Mouse (Mus musculus): Measurements from ENCODE around the gene Phb. TPM values are rescaled to one million over a fixed set of nuclear protein-coding genes. Genes with fewer than 3 reads are reported as not detected.
A peak's percentile ranks its signal among the peaks of the same experiment; 100 is the strongest.
"Not testable (repeated sequence)": the region's sequence is repeated elsewhere in the genome, so short reads cannot be mapped to it uniquely, and the experiment has no call there.

Gene Phb
- polyA plus RNA-seq, 2 experiments from 2014 or later = 132 to 177 TPM

DNA sequence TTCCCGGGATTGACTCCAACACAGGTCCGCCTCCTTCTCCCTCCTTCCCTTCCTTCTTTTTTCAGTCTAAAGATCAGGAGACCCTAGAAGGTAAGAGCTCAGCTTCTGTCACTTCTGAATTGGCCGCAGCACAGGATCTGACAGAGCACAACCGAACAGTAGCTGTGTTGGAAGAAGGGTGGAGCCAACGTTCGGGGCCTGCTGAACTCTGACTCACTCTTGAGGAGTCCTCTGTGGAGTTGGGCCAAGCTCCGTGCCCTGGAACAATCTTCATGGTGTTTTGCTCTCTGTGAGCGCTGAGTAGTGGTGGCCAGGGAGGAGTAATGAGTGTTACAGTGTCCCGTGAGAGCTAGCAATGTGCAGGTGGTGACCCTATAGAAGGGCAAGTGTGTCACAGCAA lies 15.8 kb upstream of the Phb start:
- no peak for ATAC-seq

DNA sequence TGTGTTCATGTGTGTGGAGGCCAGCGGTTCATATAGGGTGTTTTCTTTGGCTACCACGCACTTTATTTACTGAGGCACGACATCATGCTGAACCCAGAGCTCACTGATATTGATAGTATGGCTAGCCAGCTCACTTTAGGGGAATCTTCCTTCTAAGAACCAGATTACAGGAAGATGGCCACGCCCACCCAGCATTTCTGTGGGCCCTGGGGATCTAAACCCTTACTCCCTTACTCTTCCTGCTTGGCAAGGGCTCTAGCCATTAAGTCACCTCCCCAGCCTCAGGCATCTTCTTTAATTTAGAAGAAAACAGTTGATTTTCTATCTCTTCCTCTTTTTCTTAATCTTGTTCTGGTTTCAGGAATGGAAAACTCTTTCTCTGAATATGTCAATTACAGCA lies 9.3 kb upstream of the Phb start:
- ATAC-seq = no peak

DNA sequence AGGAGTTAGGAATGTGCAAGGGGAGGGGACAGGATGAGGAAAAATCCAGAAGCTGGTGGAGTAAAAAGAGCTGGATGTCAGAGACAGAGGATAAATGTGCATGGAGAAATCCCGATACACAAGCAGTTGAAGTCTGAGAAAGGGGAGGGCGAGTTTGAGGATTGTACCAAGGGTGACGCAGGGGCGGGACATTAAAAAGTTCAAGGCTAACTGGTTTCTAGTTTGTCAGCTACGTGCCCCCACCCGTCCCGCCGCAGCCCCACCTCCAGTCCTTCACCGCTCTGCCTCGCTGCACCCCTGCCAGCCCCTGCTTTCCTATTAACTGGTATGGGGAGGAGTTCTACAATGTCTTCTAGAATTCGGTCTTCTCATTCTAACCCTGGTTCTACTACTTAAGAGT lies 420 bp downstream of the Phb start:
- ATAC-seq = peak; percentile 24

DNA sequence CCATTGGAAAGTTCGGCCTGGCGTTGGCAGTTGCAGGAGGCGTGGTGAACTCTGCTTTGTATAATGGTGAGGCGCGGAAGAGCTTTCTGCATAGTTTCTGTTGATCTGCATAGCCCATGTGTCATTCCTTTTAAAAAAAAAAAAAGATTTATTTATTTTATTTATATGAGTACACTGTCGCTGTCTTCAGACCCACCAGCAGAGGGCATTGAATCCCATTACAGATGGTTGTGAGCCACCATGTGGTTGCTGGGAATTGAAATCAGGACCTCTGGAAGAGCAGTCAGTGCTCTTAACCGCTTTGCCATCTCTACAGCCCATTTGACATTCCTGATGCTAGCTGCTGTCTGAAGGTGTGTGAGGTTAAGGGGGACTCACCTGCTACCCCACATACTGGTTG lies 1.3 kb downstream of the Phb start:
- not testable (repeated sequence) for ATAC-seq

DNA sequence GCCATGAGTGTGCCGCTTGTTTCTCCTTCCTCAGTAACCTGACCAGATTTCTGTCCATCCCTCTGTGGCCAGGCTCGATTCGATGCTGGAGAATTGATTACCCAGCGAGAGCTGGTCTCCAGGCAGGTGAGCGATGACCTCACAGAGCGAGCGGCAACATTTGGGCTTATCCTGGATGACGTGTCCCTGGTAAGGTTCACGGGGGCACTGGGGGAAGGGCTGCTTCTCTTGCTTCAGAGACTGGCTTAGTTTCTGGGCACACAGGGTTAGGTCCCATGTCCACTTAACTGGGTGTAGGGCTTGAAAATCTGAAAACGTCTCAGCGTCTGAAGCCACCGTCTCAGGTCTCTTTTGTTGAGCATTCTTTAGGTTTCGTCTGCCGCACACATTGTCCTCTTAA lies 8.7 kb downstream of the Phb start:
- ATAC-seq = no peak

DNA sequence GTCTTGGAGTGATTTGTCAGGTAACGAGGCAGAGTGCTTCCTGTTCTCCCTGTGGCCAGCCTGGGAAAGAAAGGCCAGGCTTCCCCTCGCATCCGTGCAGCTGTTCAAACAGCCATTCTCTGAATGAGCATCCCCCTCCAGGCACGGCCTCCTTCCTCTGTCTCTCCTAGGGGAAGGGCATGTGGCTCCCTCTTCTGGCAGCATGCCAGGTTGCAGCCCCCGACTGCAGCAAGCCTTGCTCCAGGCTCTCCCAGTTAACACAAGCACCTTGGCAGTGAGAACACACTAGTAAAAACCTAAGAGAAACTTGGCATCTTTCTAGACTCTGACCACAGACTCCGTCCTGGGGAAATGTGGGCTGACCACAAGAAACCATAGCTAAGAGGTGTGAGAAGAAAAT lies 9.6 kb downstream of the Phb start:
- ATAC-seq = no peak

DNA sequence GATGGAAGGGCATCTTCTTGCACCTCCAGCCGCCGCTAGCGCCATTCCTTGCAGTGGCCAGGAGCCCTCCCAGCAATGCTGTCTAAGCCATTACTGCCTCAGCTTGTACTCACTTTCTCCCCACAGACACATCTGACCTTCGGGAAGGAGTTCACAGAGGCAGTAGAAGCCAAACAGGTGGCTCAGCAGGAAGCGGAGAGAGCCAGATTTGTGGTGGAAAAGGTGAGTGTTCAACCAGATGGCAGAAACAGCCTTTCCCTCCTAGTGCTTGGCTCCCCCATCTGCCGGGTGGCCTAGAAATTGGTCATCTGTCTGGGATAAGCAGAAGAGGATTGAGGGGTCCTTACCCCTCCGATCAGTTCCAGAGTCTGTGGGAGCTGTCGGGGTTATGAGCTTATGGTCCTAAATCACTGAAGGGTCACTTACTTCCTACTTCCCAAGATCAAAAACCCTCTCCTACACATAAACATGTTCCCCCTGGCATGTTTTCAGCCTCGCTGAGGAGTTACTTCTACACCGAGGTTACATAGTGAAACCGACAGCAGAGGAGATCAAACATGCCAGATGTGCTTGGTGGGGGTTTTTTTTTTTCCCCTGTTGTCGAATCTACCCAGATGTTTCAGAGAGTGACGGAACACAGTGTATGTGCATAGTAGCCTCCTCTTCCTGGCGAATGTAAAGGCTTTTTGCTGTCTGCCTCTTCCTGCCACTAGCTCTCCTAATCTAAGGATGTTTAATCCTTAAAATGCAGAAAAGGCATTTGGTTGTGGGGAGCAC lies 11.4 kb downstream of the Phb start:
- no peak for ATAC-seq

DNA sequence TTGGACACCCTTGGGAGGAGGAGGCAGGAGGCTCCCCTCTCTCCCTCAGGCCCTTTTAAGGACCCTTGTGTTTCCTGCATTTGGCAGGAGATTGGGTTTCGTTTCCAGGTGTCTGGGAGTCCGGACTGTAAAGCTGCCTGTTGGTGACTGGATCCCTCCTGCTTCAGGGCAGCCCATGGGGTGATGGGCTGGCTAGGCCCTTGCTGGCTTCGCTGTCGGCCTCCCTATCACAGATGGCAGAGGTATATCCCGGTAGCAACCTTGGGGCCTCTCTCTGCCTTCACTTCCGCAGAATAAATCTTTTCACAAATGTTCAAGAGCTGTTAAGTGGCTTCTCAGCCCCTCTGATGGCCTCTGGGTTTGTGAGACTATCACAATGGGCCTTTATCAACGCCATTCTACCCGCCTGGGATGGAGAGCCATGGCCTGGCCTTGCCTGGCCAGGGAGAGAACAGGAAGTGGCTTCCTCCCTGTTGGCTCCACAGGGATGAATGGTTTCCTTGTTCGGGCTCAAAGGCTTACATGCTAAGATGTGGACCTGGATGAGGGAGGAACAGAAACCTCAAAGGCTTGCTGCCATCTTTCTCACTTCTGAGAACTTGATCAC lies 15.3 kb downstream of the Phb start:
- no peak for ATAC-seq

DNA sequence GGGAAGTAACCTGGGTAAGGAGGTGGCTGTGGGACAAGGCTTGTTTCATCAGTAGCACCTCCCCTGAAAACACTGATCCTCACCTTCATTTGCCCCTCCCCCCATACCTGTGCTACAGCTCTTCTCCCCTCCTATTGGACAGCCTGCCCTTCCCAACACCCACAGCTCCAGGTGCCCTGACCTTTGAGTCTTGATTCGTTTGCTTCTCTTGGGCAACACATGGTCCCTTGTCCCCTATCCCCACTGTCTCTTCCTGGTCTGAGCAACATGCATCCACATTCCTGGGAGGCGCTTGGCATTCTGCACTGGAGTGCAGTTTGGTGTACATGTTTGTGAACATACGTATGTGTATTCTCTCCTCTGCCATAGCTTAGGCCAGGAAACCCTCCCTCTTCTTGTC lies 16.2 kb downstream of the Phb start:
- ATAC-seq = no peak

DNA sequence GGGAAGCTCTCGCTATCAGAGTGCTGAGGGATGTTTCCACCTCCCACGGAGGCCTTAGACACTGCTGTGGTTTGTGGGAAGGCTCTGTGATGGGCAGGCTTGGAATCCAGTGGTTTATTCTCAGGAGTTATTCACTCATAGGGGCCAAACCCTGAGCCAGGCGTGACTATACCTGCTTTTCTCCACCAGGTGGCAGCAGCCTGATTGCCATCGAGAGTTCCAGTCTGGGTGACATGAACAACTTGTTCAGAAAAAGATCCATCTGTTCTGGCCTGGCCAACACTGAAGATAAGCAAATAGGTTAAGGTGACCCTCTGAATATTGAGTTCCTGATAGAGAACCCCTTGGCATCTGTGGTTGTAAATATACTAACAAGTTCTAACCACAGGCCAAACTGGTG lies 19.3 kb downstream of the Phb start:
- ATAC-seq = peak; percentile 53

DNA sequence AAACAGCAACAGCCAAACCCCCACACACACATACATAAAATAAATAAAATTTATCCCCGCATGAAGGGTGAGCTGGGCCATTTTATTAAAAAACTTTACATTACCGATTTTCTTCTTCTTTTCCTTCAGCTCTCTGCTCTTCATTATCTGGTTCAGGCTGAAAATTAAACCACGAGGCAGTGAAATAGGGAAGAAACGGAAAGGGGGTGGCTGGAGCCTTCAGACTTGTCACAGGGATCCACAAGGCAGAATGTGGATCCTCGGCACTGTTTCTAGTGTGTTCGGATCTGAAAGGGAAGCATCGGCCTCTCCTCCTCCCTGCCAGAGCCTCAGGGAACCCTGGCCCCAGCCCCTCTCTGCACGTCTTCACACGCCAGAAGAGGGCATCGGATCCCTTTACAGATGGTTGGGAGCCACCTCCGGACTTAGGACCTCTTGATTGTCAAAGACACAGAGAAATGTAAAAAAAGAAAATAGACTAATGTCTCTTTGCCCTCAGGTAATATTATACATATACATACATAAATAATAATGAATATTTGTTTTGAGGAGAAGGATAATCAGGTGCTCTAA lies 20.4 kb downstream of the Phb start:
- no peak for ATAC-seq

DNA sequence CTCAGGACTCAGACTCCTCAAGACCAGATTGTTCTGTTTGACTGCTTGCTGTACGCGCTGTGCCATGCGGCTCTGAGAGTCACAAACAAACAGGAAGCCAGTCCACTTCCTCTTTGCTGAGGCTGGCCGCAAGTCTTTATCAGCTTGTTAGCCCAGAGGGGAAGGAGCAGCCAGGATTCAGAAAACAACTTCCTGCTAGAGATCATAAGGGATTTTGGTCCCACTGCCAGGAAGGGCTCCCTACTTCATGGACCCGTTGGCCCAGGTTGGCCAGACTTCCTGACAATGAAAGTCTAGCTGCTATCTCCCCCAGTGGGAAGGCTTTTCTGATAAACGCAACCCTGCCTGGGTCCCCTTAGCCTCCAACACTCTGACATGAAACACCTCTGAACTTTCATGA lies 21.8 kb downstream of the Phb start:
- ATAC-seq = peak; percentile 80

DNA sequence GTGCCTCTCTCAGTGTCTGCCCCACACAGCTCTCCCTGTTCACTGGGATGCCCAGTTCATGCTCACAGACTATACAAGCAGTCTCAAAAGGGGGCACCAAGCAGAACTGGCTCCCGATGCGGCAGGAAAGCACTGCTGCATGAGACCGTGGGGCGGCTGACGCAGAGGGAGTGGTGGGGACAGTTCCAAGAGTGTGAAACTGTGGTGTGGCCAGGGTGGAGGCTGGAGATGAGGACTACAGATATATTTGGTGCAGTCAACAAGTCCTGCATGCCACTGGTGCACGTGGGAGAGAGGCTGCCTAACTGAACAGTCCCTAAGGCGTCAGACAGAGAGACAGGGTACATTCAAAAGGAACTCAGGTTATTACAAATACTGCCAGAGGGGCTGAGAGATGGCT lies 22.2 kb downstream of the Phb start:
- ATAC-seq = peak; percentile 24

DNA sequence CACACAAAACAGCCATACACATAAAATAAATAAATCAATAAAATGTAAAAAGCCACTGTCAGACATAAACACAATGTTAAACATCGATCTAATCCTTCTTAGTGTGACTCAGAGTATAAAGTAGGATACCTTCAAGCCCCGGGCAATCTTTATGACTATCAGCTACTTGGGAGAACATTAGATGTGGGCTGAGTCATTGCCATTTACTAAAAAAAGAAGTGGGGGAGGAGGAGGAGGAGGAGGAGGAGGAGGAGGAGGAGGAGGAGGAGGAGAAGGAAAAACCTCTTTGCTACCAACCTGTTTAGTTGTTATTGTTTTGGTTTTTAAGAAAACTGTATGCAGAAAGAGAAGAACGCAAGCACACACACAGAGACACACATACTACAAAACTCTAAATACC lies 22.8 kb downstream of the Phb start:
- ATAC-seq = no peak

DNA sequence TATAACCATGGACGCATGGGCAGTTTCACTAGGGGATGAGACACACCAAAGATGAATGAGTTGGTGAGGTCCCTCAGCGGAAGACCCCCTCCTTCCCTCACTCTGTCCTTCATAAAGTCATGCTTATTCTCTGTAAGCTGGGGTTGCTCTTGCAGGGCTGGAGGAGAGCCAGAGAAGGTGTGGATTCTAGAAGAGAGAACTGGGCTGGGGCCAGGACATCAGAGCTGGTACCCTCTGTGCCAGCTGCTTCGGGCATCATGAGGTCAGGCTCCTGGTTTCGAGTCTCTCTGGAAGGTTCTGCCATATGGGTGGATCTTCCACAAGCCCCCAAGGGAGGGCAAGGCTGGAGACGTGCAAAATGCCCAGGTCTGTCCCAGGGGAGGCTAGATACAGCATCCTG lies 31.8 kb downstream of the Phb start:
- ATAC-seq = no peak

DNA sequence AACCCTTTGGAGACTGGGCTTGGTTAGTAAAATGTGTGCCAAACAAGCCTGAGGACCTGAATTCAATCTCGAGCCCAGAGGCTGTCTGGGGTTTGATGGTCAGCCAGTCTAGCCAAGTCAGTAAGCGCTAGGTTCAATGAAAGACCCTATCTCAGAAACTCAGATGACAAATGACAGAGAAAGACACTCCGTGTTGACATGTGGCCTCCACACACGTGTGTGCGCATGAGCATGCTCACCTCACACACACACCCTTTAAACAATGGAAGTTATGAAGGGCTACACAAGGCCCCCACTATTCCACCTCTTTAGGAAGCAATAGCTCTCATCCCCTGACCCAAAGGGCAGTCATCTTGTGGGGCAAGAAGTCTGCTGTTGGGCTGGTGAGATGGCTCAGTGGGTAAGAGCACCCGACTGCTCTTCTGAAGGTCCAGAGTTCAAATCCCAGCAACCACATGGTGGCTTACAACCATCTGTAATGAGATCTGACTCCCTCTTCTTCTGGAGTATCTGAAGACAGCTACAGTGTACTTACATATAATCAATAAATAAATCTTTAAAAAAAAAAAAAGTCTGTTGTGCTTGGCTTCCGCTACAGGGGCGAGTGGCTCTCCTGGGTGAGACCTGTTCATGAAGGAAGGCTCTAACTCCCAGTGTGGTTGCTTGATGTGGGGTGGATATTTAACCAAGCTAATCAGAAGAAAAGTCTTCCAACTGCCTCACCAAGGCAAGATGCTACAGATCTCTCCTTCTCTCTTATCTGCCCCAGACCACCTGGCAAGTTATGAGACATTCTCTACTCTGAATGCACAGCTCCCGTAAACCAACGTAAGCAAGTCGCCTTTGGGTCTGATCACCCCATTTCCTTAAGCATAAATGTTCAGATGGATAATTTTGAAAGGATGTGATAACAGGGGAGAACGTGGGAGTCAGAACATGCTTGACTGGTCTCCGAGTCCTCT lies 34.3 kb downstream of the Phb start:
- no peak for ATAC-seq

DNA sequence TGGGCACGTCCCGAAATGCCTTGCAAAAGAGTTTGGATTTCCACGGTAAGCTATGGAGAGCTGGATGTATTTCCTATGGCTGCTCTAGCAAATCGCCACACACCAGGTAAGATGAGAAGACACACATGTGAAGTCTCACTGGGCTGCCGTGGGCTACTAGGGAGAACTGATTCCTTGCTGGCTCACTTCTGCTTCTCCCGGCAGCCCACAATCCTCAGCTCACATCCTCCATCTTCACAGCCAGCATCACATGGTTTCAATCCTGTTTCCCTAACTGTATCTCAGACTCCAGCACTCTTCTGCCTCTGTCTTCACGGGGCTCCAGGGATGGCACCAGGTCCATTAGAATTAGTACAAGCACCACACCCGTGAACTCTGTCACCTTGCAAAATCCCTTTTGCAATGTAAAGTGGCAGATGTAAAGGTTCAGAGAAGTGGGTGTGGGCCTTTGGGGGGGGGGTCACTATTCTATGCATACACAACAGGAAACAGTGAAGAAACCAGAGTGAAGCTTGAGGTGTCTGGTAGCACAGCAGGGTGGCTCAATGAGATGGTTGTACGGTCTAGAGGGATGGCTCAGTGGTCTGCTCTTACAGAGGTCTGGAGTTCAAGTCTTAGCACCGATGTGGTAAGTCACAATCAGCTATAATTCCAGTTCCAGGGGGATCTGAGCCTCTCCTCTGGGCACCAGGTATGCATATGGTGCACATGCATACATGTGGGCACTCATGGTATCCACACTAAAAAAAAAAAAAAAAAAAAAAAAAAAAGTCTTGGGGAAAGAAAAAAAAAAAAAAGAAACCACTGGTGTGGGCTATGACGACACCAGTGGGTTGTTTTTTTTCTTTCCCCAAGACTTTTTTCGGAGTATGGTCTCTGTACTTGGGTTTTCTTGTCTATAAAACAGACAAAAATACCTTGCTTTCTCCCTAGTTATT lies 37.5 kb downstream of the Phb start:
- no peak for ATAC-seq

DNA sequence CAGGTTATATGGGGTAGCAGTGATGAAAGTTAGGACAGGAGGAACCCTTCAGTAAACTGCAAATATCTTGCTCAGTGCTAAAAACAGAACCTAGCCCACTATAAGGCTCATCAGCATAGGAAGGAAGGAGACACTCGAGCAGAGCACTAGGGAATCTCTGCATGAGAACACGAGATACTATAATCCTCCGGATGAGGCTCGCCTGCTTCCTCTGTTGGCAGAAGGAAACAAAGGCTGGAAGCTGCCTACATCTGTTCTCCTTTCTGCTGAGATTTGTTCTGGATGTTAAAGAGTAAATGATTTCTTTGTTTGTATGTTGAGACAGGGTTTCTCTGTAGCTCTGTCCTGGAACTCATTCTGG lies 38.2 kb downstream of the Phb start:
- ATAC-seq = no peak

DNA sequence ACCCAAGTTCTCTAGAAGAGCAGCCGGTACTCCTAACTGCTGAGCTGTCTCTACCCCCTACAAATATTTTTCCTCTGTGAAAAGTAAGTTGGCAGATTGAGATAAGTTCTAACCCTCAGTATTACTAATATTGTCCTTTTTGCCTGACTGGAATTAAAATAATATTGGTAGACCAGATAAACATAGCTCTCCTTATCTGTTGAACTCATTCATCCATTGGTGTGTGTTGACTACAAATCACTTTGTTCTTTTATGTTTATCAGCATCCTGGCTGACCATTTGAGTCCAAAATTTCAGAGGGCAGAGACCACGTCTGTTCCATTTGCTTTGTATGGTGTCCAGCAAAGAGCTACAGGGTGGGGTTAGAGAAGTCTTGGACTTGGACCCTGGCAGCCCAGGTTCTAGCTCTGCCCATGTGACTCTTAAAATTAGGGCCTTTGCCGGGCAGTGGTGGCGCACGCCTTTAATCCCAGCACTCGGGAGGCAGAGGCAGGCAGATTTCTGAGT lies 42.8 kb downstream of the Phb start:
- ATAC-seq = no peak

DNA sequence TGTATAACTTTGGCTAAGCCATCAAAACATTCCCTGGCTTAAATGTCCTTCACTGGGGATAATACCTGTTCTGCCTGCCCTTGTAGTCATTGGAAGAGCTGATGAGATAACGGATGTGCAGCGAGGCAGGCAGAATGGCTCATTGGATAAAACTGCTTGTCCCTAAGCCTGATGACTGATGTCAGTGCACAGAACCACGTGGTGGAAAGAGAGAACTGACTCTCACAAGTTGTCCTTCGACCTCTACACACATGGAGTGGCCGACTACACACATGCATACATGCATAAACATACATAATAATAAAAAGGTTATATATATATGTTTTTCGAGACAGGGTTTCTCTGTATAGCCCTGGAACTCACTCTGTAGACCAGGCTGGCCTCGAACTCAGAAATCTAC lies 43.7 kb downstream of the Phb start:
- ATAC-seq = no peak

DNA sequence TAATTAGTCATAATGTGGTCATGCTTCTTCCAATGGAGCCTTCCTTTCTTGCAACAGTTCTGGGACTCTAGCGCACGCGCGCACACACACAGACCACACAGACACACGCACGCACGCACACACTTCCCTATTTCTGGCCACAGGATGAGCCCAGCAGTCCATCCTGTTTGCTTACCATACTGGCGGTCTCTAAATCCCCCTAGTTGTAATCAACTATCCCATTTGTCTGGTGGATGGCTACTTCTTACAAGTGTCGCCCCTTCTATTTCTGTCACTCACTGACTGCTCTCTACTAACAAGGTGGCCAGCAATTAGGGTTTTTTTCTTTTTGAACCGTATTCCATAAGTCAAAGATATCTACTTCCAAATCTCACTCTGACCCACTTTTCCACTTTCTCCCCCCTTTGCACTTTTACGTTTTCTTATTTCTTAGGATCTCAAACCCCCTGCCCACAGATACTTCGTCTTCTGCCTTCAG lies 45.4 kb downstream of the Phb start:
- ATAC-seq = peak; percentile 13
